Mouse (Mus musculus): ENCODE measurements around the gene Tlk2. TPM values are rescaled to one million over a fixed set of nuclear protein-coding genes. Genes with fewer than 3 reads are reported as not detected.

Gene Tlk2
- polyA plus RNA-seq, 1 experiment from 2014 or later: 43.0 TPM

DNA sequence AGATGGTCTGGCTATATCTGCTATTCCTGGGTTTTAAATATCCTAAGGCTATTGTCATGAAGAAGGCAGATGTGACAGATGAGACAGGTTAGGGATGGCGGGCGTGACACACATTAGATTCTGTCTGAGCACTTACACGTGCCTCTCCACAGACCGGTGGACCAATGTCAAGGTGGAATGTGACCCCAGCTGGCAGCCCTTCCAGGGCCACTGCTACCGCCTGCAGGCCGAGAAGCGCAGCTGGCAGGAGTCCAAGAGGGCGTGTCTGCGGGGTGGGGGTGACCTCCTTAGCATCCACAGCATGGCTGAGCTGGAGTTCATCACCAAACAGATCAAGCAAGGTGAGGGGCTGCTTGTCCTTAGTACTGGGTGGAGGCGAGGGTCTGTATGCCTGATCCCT is 153.1 kb downstream of the Tlk2 start:
- 76% methylated on average over 10 of the region's 10 CpGs for WGBS (ENCODE audit: missing documents)
- Histone ChIP-seq H3K79me2 (ENCODE audit: inconsistent target) (no peaks in the 10 kb centered on the region), H3K36me3 (ENCODE audit: inconsistent target) (no peaks in the 10 kb centered on the region)

DNA sequence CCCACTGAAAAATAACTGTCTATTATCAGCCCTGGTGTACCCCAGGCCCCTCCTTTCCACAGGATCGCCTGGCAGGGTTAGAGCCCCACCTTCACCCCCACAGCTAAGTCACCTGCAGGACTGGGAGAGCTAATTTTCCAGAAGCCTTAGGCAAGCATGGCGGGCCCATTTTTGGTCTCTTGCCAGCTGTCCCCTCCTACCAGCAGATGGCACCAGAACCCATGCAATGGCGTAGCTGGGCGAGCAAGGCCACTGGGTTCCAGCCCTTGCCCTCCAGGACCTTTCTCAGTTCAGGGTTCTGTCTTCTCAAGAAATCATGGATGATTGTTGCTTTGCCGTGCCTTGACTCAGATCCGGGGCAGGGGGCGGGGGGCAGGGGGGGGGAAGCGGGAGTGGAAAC is 153.9 kb downstream of the Tlk2 start:
- Histone ChIP-seq H3K36me3 (ENCODE audit: inconsistent target) (no peaks in the 10 kb centered on the region), H3K27ac (no peak overlapping the region), H3K79me2 (ENCODE audit: inconsistent target) (no peaks in the 10 kb centered on the region), H3K4me3 (ENCODE audit: inconsistent target) (no peak overlapping the region)
- WGBS (ENCODE audit: missing documents): 70% methylated on average over 8 of the region's 8 CpGs

More for the DNA sequence above, 153.1 kb downstream of the Tlk2 start:
- Histone ChIP-seq H3K4me3 (ENCODE audit: inconsistent target) (no peak overlapping the region), H3K27ac (no peak overlapping the region)

Other genes with a start within 250 kb of the Tlk2 start
- gene Efcab3, start 115.2 kb upstream of the Tlk2 start, polyA plus RNA-seq (2018): not detected in 3 replicates
- gene Mettl2, start 52.4 kb upstream of the Tlk2 start, polyA plus RNA-seq (2018): 11.3 to 21.5 TPM (median 16.6 TPM) in 3 replicates
- gene Gm10842, start 31.9 kb upstream of the Tlk2 start, polyA plus RNA-seq (2018): not detected in 3 replicates
- not detected in 3 replicates for gene Mrc2, start 113.8 kb downstream of the Tlk2 start, polyA plus RNA-seq (2018)